Mouse (Mus musculus) liver, embryonic 12.5 days (tissue): ENCODE measurements around the gene Nt5dc2. TPM values are rescaled to one million over a fixed set of nuclear protein-coding genes. Genes with fewer than 3 reads are reported as not detected.

Experiments used
- polyA plus RNA-seq: library from polyadenylated mRNA; unstranded; fragments of >200 nt; fragmentation: Nextera tagmentation; extraction: Ambion mirVana; gene quantifications from 2 replicates; pipeline ENCODE4 v1.2.1, GENCODE M21; 2016

The Nt5dc2 gene
- polyA plus RNA-seq, 1 experiment from 2014 or later = 306 TPM

Other genes with a start within 250 kb of the Nt5dc2 start
- gene Itih4, start 244.6 kb upstream of the Nt5dc2 start, polyA plus RNA-seq = 8.8 and 9.2 TPM in 2 replicates
- 74.1 and 74.2 TPM in 2 replicates for gene Itih3, start 207.3 kb upstream of the Nt5dc2 start, polyA plus RNA-seq
- 20.1 and 21.2 TPM in 2 replicates for gene Itih1, start 187.8 kb upstream of the Nt5dc2 start, polyA plus RNA-seq
- gene Nek4, start 179.7 kb upstream of the Nt5dc2 start, polyA plus RNA-seq = 9.3 and 9.4 TPM in 2 replicates
- gene Glt8d1, start 129.7 kb upstream of the Nt5dc2 start, polyA plus RNA-seq = 23.5 and 23.9 TPM in 2 replicates
- 296 and 308 TPM in 2 replicates for gene Spcs1, start 129.4 kb upstream of the Nt5dc2 start, polyA plus RNA-seq
- 94.9 and 95.8 TPM in 2 replicates for gene Pbrm1, start 111.9 kb upstream of the Nt5dc2 start, polyA plus RNA-seq
- gene Gnl3, start 111.9 kb upstream of the Nt5dc2 start, polyA plus RNA-seq = 156 and 166 TPM in 2 replicates
- gene Smim4, start 2.1 kb upstream of the Nt5dc2 start, polyA plus RNA-seq = 95.4 and 103 TPM in 2 replicates
- 27.4 and 28.0 TPM in 2 replicates for gene Stab1, start 37.6 kb downstream of the Nt5dc2 start, polyA plus RNA-seq
- gene Tnnc1, start 77.3 kb downstream of the Nt5dc2 start, polyA plus RNA-seq = 10.8 and 11.5 TPM in 2 replicates
- 145 and 151 TPM in 2 replicates for gene Nisch, start 85.9 kb downstream of the Nt5dc2 start, polyA plus RNA-seq
- gene Sema3g, start 86.8 kb downstream of the Nt5dc2 start, polyA plus RNA-seq = 0.04 and 0.18 TPM in 2 replicates
- gene Phf7, start 120.3 kb downstream of the Nt5dc2 start, polyA plus RNA-seq = 9.9 and 10.0 TPM in 2 replicates
- 53.8 and 54.4 TPM in 2 replicates for gene Bap1, start 120.4 kb downstream of the Nt5dc2 start, polyA plus RNA-seq
- 0.48 and 0.57 TPM in 2 replicates for gene Dnah1, start 192.8 kb downstream of the Nt5dc2 start, polyA plus RNA-seq
- gene Capn7, start 205.6 kb downstream of the Nt5dc2 start, polyA plus RNA-seq = 24.1 and 24.5 TPM in 2 replicates